Mouse (Mus musculus): ENCODE measurements around the gene Stag3.

DNA sequence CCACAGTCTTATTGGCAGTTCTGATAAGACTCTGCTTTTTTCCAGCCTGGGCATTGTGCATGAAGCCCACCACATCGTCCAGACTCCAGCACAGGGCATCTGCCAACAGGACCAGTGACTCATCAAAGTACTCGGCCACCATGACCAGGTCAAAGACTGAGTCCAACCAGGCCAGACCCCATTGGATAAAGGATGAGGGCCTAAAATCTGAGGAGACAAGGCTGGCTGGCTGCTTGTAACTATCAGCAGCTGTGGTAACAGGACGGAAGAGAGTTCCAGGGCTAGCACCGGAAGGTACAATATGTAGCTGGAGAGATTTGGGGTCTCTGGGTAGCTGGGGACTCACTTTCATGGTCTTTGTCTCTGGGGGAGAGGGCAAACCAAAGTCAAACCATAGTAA is 14.3 kb upstream of the Stag3 start:
- TF ChIP-seq POLR2A (IDR thresholded peaks at IDR 0.05; ENCODE audit: borderline replicate concordance, extremely low read depth, low read depth, low read length) (no peak), CTCF (IDR thresholded peaks at IDR 0.05; ENCODE audit: insufficient read depth, low read length) (no peak)
